Mouse (Mus musculus) liver, adult 2 months (tissue): Measurements from ENCODE around the gene Scn1a. TPM values are rescaled to one million over a fixed set of nuclear protein-coding genes. Genes with fewer than 3 reads are reported as not detected.

Source experiments
- DNase-seq: peaks from one replicate; pipeline ENCODE4 v3.0.0-alpha.2; 2011; ENCODE audit warnings: low read depth, low spot score; ENCODE audit errors: extremely low read depth
- H3K27ac ChIP-seq: fragments of 200-500 bp; replicated peaks from 2 replicates; pipeline ENCODE4 v1.5.1; 2012; ENCODE audit warnings: low read depth, mild to moderate bottlenecking, control low read depth, inconsistent platforms, low read length; ENCODE audit not compliant: insufficient read depth
- H3K27me3 ChIP-seq: fragments of 200-500 bp; 2 replicates; pipeline ENCODE4 v1.6.1; 2012; ENCODE audit warnings: mild to moderate bottlenecking, moderate library complexity, low read length, inconsistent platforms; ENCODE audit not compliant: control insufficient read depth, insufficient read depth
- H3K36me3 ChIP-seq: fragments of 200-500 bp; 2 replicates; pipeline ENCODE4 v1.6.1; 2012; ENCODE audit warnings: low read length, inconsistent platforms; ENCODE audit not compliant: control insufficient read depth, insufficient read depth
- H3K4me1 ChIP-seq: fragments of 200-500 bp; 2 replicates; pipeline ENCODE4 v1.6.1; 2011; ENCODE audit warnings: low read length; ENCODE audit not compliant: control insufficient read depth, insufficient read depth
- H3K4me3 ChIP-seq: fragments of 200-500 bp; 2 replicates; pipeline ENCODE4 v1.5.1; 2011; ENCODE audit warnings: low read depth, mild to moderate bottlenecking, control low read depth, low read length, moderate library complexity; ENCODE audit not compliant: insufficient read depth
- H3K79me2 ChIP-seq: fragments of 200-500 bp; 2 replicates; pipeline ENCODE4 v1.6.1; 2012; ENCODE audit warnings: inconsistent platforms, mild to moderate bottlenecking, low read length, moderate library complexity; ENCODE audit not compliant: control insufficient read depth, insufficient read depth
- H3K9ac ChIP-seq: fragments of 200-500 bp; 2 replicates; pipeline ENCODE4 v1.6.1; 2012; ENCODE audit warnings: low read depth, mild to moderate bottlenecking, control low read depth, inconsistent platforms, low read length
- CTCF ChIP-seq: fragments of 200-500 bp; IDR thresholded peaks from 2 replicates; pipeline ENCODE4 v1.5.1; 2011; ENCODE audit warnings: low read depth, low read length, control low read depth
- POLR2A ChIP-seq: fragments of 200-500 bp; IDR thresholded peaks from 2 replicates; pipeline ENCODE4 v1.6.1; 2011; ENCODE audit warnings: low read length, control low read depth; ENCODE audit not compliant: insufficient read depth; ENCODE audit errors: extremely low read depth
- WGBS: fragments of 180-500 bp; shearing (Covaris S2); methylation state at CpG from one replicate; pipeline ENCODE4 v1.1.7; 2018; 5-methylcytosine and 5-hydroxymethylcytosine counted together
- polyA plus RNA-seq: library from polyadenylated mRNA; depleted of rRNA; stranded (reverse); fragments of >200 nt; gene quantifications from 2 replicates; pipeline ENCODE4 v1.2.3, GENCODE M21; 2012
- total RNA-seq: library from RNA; depleted of rRNA; stranded (reverse); fragments of >200 nt; gene quantifications from 2 replicates; pipeline ENCODE4 v1.2.3, GENCODE M21; 2014

Scn1a gene
- total and polyA plus RNA-seq, 2 experiments, result not detected

DNA sequence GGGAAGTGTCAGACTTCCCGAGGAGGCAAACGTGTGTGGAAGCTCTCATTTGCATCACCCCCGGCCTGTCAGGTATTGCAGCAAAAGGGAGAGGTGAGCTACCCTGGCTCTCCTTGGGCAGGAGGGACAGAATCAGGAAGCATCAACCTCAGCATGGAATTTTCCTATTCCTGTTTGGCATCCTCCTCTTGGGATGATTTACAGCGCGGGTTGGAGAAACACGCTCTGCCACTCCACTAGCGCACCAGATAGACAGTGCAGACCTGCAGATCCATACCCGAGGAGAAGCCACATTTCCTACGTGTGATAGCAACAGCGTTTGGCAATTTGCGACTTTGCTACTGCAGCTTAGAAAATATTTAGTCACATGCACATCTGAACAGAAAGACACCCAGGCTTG lies 32.2 kb downstream of the Scn1a start:
- Histone ChIP-seq H3K79me2 (no peaks in the 10 kb centered on the region), H3K9ac (no peak overlapping the region), H3K4me3 (no peak overlapping the region), H3K27ac (no peak overlapping the region), H3K36me3 (no peaks in the 10 kb centered on the region), H3K4me1 (peaks cover 3% of the 10 kb centered on the region), H3K27me3 (0 out of 2 replicates have a peak, but pooled peaks cover 3% of the 10 kb centered on the region)
- DNase-seq, result no peak
- TF ChIP-seq POLR2A (no peak), CTCF (no peak)
- 13% methylated on average over 11 of the region's 11 CpGs for whole genome bisulfite sequencing

DNA sequence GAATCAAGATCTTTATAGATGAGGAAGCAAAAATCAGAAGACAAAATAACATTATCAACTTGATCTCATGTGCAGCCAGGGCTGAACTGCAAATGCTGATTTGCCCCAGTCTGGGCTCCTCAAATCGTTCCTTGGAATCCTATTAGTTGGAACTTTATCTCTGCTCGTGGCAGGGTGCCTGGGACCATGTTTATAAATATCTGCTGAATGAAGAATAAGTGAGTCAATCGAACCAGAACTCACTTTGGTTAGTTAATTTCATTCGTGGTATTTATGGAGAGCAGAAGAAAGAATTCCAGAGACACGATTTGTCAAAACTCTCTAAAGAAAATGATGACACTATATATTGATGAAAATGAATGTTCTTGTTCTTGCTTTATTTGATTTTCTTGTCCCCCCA lies 48.1 kb downstream of the Scn1a start:
- WGBS, result 63% methylated on average over 5 of the region's 5 CpGs
- no peak for DNase-seq
- H3K36me3 ChIP-seq, result no peaks in the 10 kb centered on the region
- H3K27ac ChIP-seq, result no peak overlapping the region
- H3K4me1 ChIP-seq, result no peaks in the 10 kb centered on the region
- H3K9ac ChIP-seq, result no peak overlapping the region
- no peaks in the 10 kb centered on the region for H3K27me3 ChIP-seq
- TF ChIP-seq POLR2A (no peak), CTCF (no peak)
- no peaks in the 10 kb centered on the region for H3K79me2 ChIP-seq
- H3K4me3 ChIP-seq, result no peak overlapping the region

DNA sequence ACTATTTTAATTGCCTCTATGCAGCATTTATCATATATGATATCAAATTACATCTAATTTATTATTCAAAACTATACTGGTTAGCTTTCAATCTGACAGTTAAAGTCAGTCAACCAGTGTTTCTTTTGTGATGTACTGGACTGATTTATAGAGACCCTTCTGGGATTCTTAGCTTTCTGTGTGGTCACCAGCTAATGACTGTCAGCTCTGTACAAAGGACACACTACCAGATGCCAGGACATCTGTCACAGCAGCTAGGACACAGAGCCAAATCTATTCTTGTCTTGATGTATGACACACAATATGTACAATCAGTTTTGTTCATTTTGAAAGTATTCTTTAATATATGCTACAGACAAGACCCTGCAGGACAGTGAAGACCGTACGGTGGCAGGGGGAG lies 72.7 kb downstream of the Scn1a start:
- no peak for TF ChIP-seq CTCF
- no peak for TF ChIP-seq POLR2A

DNA sequence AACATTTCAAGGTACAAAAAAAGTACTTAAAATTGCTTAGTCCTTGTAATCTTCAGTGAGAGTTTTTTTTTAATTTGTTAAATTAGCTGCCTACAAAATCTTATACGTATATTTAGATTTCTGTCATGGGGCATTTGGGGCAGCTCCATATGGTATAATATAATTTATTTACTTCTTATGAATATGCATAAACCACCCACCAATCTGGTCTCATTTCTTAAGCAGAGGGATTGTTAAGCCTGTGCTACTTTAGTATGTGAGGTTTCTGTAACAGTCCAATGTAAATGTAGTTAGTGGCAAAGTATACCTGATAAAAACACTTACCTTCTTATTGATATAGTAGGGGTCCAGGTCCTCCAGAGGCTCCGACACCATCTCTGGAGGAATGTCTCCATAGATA lies 90.0 kb downstream of the Scn1a start:
- DNase-seq, result no peak
- WGBS, result 81% methylated on average over 2 of the region's 2 CpGs
- Histone ChIP-seq H3K36me3 (no peaks in the 10 kb centered on the region), H3K79me2 (no peaks in the 10 kb centered on the region), H3K27ac (no peak overlapping the region), H3K4me3 (no peak overlapping the region), H3K9ac (no peak overlapping the region), H3K4me1 (no peaks in the 10 kb centered on the region), H3K27me3 (no peaks in the 10 kb centered on the region)
- TF ChIP-seq CTCF, result no peak

More for the DNA sequence above, 72.7 kb downstream of the Scn1a start:
- no peaks in the 10 kb centered on the region for H3K27me3 ChIP-seq
- no peak overlapping the region for H3K27ac ChIP-seq
- WGBS, result 97% methylated on average over 2 of the region's 2 CpGs
- H3K79me2 ChIP-seq, result no peaks in the 10 kb centered on the region
- no peak for DNase-seq
- no peak overlapping the region for H3K9ac ChIP-seq
- H3K36me3 ChIP-seq, result no peaks in the 10 kb centered on the region
- no peak overlapping the region for H3K4me3 ChIP-seq
- no peaks in the 10 kb centered on the region for H3K4me1 ChIP-seq

DNA sequence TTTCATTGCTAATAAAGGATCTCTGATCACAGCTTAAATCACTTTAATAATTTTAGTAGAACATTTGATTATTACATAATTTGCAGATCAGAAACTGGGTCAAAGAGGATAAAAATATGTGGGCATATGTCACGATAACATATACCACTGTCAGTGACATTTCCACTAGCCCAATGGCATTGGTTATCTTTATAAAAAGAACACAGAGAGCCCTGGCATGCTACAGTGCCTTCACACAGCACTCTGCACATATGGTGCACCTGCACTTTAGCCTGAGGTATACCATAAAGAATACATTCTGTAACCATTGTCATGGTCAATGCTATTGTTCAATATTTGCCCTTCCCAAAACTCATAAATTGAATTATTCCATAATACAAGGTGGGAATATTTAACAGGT lies 94.0 kb downstream of the Scn1a start:
- no peak for DNase-seq
- WGBS, result 94% methylated on average over 1 of the region's 1 CpGs
- no peak overlapping the region for H3K27ac ChIP-seq
- no peaks in the 10 kb centered on the region for H3K4me1 ChIP-seq
- H3K79me2 ChIP-seq, result no peaks in the 10 kb centered on the region
- H3K36me3 ChIP-seq, result no peaks in the 10 kb centered on the region
- no peaks in the 10 kb centered on the region for H3K27me3 ChIP-seq
- TF ChIP-seq CTCF (no peak), POLR2A (no peak)
- no peak overlapping the region for H3K9ac ChIP-seq
- no peak overlapping the region for H3K4me3 ChIP-seq

DNA sequence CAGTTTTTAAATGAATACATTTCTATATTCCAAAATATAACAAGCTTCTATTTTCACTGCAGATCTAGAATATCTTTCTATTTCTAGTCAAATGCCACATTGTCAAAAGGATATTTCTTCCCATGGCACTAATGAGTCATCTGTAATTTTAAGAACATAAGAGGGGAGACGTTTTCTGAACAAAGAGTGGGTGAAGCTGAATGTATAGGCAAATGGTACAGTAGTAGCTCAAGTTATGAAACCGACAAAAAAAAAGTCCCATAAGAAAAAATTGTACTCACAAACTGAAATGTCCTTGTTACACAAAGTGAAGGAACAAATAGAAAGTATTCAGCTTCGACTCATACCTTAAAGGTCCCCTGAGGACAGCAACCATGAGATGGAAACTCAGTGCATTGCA lies 94.5 kb downstream of the Scn1a start:
- WGBS, result 64% methylated on average over 3 of the region's 3 CpGs
- Histone ChIP-seq H3K36me3 (no peaks in the 10 kb centered on the region), H3K27me3 (no peaks in the 10 kb centered on the region), H3K4me1 (no peaks in the 10 kb centered on the region), H3K4me3 (no peak overlapping the region), H3K27ac (no peak overlapping the region), H3K9ac (no peak overlapping the region), H3K79me2 (no peaks in the 10 kb centered on the region)
- TF ChIP-seq CTCF (no peak), POLR2A (no peak)
- DNase-seq, result no peak
